14 mouse cellular contexts compared by ENCODE assay signal in the genomic region with DNA sequence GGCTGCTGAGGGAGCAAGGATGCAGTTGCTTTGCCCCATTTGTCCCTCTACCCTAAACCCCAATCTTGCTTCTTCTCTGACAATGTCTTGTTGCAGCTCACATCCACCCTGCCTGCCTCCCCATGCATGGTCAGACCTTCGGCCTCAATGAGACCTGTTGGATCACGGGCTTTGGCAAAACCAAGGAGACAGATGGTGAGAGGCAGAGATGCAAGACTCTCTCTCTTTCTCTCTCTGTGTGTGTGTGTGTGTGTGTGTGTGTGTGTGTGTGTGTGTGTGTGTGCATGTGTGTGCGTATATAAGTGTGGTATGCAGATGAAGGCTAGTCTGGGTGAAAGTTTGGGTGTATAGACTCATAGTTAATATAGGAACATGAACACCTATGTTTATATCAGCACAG.
DNase-seq lines count a peak whose midpoint lies in the region.
"Had no signal": no experiment of that assay in that cellular context is flagged by ENCODE, and none has a peak within 500 bp of the region (broad histone marks: within the 10 kb centered on the region; RNA-seq: fewer than 3 reads in every experiment).

No protein-coding gene starts in this region.

- peak; percentile 69 to 71 for DNase-seq in cerebellum, postnatal 10 days
- no peak for DNase-seq in cerebellum, postnatal 36 days
- DNase-seq in cerebellum, postnatal 14 days = peak; percentile 51 to 60
- no peak for DNase-seq in cerebellum, adult 9-10 months
- DNase-seq: adrenal gland, adult 2 months; adrenal gland, adult 8-10 months; adrenal gland, postnatal 10 days; adrenal gland, postnatal 14 days; adrenal gland, postnatal 25 days; adrenal gland, postnatal 36 days; B cell, adult 2 months; cerebellum, adult 11 months; cerebellum, adult 11-12 months; cerebellum, adult 18-20 months had no signal

Comparison
In these comparisons a context has a peak if more than half of its experiments do, and no peak if none do; other contexts are left out.
1. DNase-seq: peak in cerebellum, postnatal 10 days (2 of 2) and cerebellum, postnatal 14 days (2 of 2); none in cerebellum, postnatal 36 days (0 of 2) and cerebellum, adult 9-10 months (single experiment).